In the genomic region with DNA sequence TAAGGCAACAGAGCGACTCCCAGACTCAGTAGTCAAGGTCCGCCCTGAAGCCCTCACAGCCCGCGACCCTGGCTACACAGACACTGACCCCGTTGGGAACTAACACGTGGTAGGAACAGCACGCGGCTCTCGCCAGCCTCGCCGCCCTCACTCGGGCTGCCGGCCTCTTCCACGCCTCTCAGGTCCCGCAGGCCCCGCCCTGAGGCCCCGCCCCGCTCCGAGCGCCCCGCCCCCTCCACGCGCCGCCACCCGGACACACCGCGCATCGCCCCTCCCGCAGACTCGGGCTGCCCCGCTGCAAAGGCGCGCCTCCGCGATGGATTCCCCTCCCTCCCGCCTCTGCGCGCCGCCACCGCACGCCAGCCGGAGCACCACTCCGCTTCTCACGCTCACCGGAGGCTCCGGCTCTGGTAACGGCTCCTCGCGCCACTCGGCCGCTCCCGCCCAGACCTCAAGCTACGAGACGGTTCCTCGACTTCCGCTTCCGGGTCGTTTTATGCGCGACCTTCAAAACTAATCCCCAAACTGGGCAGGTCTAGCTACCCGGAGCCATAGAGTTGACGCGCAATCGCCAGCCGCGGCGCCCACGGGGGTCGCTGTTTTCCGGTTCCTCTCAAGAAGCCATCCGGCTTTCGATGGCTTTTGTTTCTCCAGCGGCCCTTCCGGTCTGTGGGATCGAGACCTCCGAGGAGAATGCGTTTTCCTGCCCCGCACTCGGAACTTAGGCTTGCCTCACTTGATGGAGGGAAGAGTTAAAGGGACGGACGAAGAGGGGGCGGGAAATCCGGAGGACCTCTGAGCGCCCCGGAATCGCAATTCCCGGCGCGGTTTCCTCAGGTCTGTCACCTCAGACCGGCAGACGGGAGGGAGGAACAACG, we compare ENCODE assay signal across 7 mouse cellular contexts. TPM values are rescaled to one million over a fixed set of nuclear protein-coding genes. Genes with fewer than 3 reads are reported as not detected.
A peak's percentile ranks its signal among the peaks of the same experiment; 100 is the strongest.
DNase-seq lines count a peak whose midpoint lies in the region; ATAC-seq lines count a peak whose summit lies in the region.

Eif1ad (plus strand) TSS at position 567 of the 878 bp plus-strand sequence.

- H3K4me2 ChIP-seq in embryonic facial prominence, embryonic 12.5 days (replicated peaks) = peak within 1 kb of the TSS; percentile 88
- peak within 1 kb of the TSS; percentile 91 for H3K4me2 ChIP-seq in limb, embryonic 11.5 days (ENCODE audit: low read depth, severe bottlenecking)
- peak within 1 kb of the TSS; percentile 92 for H3K4me2 ChIP-seq in midbrain, embryonic 14.5 days (ENCODE audit: low read length)

- ATAC-seq in embryonic facial prominence, embryonic 12.5 days (ENCODE audit: insufficient number of reproducible peaks, insufficient read depth, low FRiP score, low TSS enrichment) = peak; percentile 90
- ATAC-seq in limb, embryonic 11.5 days (ENCODE audit: insufficient number of reproducible peaks, low FRiP score, low TSS enrichment, low read depth) = peak; percentile 95
- peak; percentile 93 for ATAC-seq in midbrain, embryonic 14.5 days (ENCODE audit: low FRiP score, low TSS enrichment)

- peak; percentile 91 for DNase-seq in adrenal gland, postnatal 25 days
- peak; percentile 99 for DNase-seq in heart, adult 11 months
- DNase-seq in kidney, adult 18-20 months = peak; percentile 98
- peak; percentile 97 for DNase-seq in limb, embryonic 11.5 days (ENCODE audit: low spot score)
- peak; percentile 99 for DNase-seq in midbrain, embryonic 14.5 days
- peak; percentile 86 to 90 for DNase-seq in spleen, adult 18-20 months

- peaks cover 49% of the 10 kb centered on the region for H3K36me3 ChIP-seq in embryonic facial prominence, embryonic 12.5 days
- peaks cover 24% of the 10 kb centered on the region for H3K36me3 ChIP-seq in limb, embryonic 11.5 days (ENCODE audit: control insufficient read depth, insufficient read depth, low read length)
- peaks cover 44% of the 10 kb centered on the region for H3K36me3 ChIP-seq in midbrain, embryonic 14.5 days (ENCODE audit: control insufficient read depth, insufficient read depth, low read length)

- H3K4me3 ChIP-seq in embryonic facial prominence, embryonic 12.5 days = peak within 1 kb of the TSS; percentile 99
- peak within 1 kb of the TSS; percentile 99 for H3K4me3 ChIP-seq in limb, embryonic 11.5 days (ENCODE audit: low read depth, low read length)
- peak within 1 kb of the TSS; percentile 96 for H3K4me3 ChIP-seq in midbrain, embryonic 14.5 days (replicated peaks; ENCODE audit: low read depth, low read length)

- H3K27ac ChIP-seq in embryonic facial prominence, embryonic 12.5 days = peak within 1 kb of the TSS; percentile 97
- peak within 1 kb of the TSS; percentile 92 for H3K27ac ChIP-seq in limb, embryonic 11.5 days (replicated peaks; ENCODE audit: low read depth, low read length)
- peak within 1 kb of the TSS; percentile 91 for H3K27ac ChIP-seq in midbrain, embryonic 14.5 days (replicated peaks; ENCODE audit: low read depth, low read length)

- peaks cover 14% of the 10 kb centered on the region for H3K4me1 ChIP-seq in embryonic facial prominence, embryonic 12.5 days
- peaks cover 15% of the 10 kb centered on the region for H3K4me1 ChIP-seq in limb, embryonic 11.5 days (ENCODE audit: control insufficient read depth, insufficient read depth, low read length)
- peaks cover 15% of the 10 kb centered on the region for H3K4me1 ChIP-seq in midbrain, embryonic 14.5 days (ENCODE audit: control insufficient read depth, insufficient read depth, low read length)

- WGBS in embryonic facial prominence, embryonic 12.5 days = under 1% methylated on average over 82 of the region's 92 CpGs
- 0% methylated on average over 83 of the region's 92 CpGs for WGBS in limb, embryonic 11.5 days
- WGBS in midbrain, embryonic 14.5 days = under 1% methylated on average over 87 of the region's 92 CpGs

- no peaks in the 10 kb centered on the region for H3K27me3 ChIP-seq in embryonic facial prominence, embryonic 12.5 days
- H3K27me3 ChIP-seq in limb, embryonic 11.5 days (ENCODE audit: control insufficient read depth, insufficient read depth, low read length) = no peaks in the 10 kb centered on the region
- H3K27me3 ChIP-seq in midbrain, embryonic 14.5 days (ENCODE audit: control insufficient read depth, insufficient read depth, low read length) = no peaks in the 10 kb centered on the region

- peak within 1 kb of the TSS; percentile 89 for H3K9ac ChIP-seq in embryonic facial prominence, embryonic 12.5 days
- peak within 1 kb of the TSS; percentile 89 for H3K9ac ChIP-seq in limb, embryonic 11.5 days (ENCODE audit: low read length)
- peak within 1 kb of the TSS; percentile 79 for H3K9ac ChIP-seq in midbrain, embryonic 14.5 days (replicated peaks; ENCODE audit: low read length)

- no peaks in the 10 kb centered on the region for H3K9me3 ChIP-seq in embryonic facial prominence, embryonic 12.5 days
- no peaks in the 10 kb centered on the region for H3K9me3 ChIP-seq in limb, embryonic 11.5 days (ENCODE audit: control insufficient read depth, low read length)
- no peaks in the 10 kb centered on the region for H3K9me3 ChIP-seq in midbrain, embryonic 14.5 days (ENCODE audit: control insufficient read depth, low read length)

RNA-seq across cellular contexts. Expression of gene Eif1ad, which starts in this region (rescaled TPM):
- 25.0 and 25.1 TPM in 2 replicates for total RNA-seq in adrenal gland, postnatal 25 days (2021)
- polyA plus RNA-seq in embryonic facial prominence, embryonic 12.5 days (2016; fragmentation: Nextera tagmentation; extraction: Ambion mirVana) = 63.5 and 66.8 TPM in 2 replicates
- 78.9 and 89.3 TPM in 2 replicates for polyA plus RNA-seq in limb, embryonic 11.5 days (2014; fragmentation: Nextera tagmentation; extraction: Ambion mirVana)
- 36.4 and 36.6 TPM in 2 replicates for polyA plus RNA-seq in midbrain, embryonic 14.5 days (2014; fragmentation: Nextera tagmentation; extraction: Ambion mirVana)

Comparison
In these comparisons a context has a peak if more than half of its experiments do, and no peak if none do; other contexts are left out.
1. Peak in every context shown above with its lines: DNase-seq, ATAC-seq, H3K4me3 ChIP-seq and H3K27ac ChIP-seq.